Mouse (Mus musculus) stomach, postnatal 0 days (tissue): ENCODE measurements around the gene Trim33. TPM values are rescaled to one million over a fixed set of nuclear protein-coding genes. Genes with fewer than 3 reads are reported as not detected.

Experiments
- ATAC-seq: fragments of 200-750 bp; cut with Nextera tagmentation; 2 replicates; pipeline ENCODE4 v1.8.0; 2017; ENCODE audit not compliant: low FRiP score, low TSS enrichment
- DNase-seq: peaks from one replicate; pipeline ENCODE4 v3.0.0-alpha.2; 2016; ENCODE audit warnings: low spot score
- H3K27ac ChIP-seq: fragments of 300-500 bp; sonication (generic); replicated peaks from 2 replicates; pipeline ENCODE4 v1.5.1; 2014; ENCODE audit warnings: mild to moderate bottlenecking, control low read depth
- H3K27me3 ChIP-seq: fragments of 300-500 bp; sonication (generic); 2 replicates; pipeline ENCODE4 v1.6.1; 2014; ENCODE audit warnings: low read length; ENCODE audit not compliant: control insufficient read depth, insufficient read depth
- H3K36me3 ChIP-seq: fragments of 300-500 bp; sonication (generic); 2 replicates; pipeline ENCODE4 v1.6.1; 2014; ENCODE audit warnings: low read length, mixed read lengths; ENCODE audit not compliant: control insufficient read depth, insufficient read depth
- H3K4me1 ChIP-seq: fragments of 300-500 bp; sonication (generic); replicated peaks from 2 replicates; pipeline ENCODE4 v1.6.1; 2014; ENCODE audit warnings: antibody characterized with exemption; ENCODE audit not compliant: control insufficient read depth, insufficient read depth
- H3K4me2 ChIP-seq: fragments of 300-500 bp; sonication (generic); replicated peaks from 2 replicates; pipeline ENCODE4 v1.6.1; 2014; ENCODE audit warnings: low read depth, mild to moderate bottlenecking, control low read depth, moderate library complexity
- H3K4me3 ChIP-seq: fragments of 300-500 bp; sonication (generic); 2 replicates; pipeline ENCODE4 v1.5.1; 2014; ENCODE audit warnings: low read depth, low read length, control low read depth
- H3K9ac ChIP-seq: fragments of 300-500 bp; sonication (generic); 2 replicates; pipeline ENCODE4 v1.6.1; 2014; ENCODE audit warnings: mild to moderate bottlenecking, low read length, control low read depth, mixed read lengths
- H3K9me3 ChIP-seq: fragments of 300-500 bp; sonication (generic); 2 replicates; pipeline ENCODE4 v1.6.1; 2016; ENCODE audit warnings: low read length; ENCODE audit not compliant: control insufficient read depth
- CTCF ChIP-seq: IDR thresholded peaks from 2 replicates; pipeline ENCODE4 v1.5.1; 2016; ENCODE audit warnings: antibody characterized with exemption, low read depth, mild to moderate bottlenecking, moderate library complexity
- EP300 ChIP-seq: optimal IDR thresholded peaks from 2 replicates; pipeline ENCODE3; 2016; ENCODE audit warnings: antibody characterized with exemption
- WGBS: fragments of 180-500 bp; shearing (Covaris S2); extraction: QIAGEN DNeasy Blood & Tissue Kit; methylation state at CpG from one replicate; pipeline ENCODE4 v1.1.7; 2014; 5-methylcytosine and 5-hydroxymethylcytosine counted together
- polyA plus RNA-seq: library from polyadenylated mRNA; unstranded; fragments of >200 nt; fragmentation: Nextera tagmentation; extraction: Ambion mirVana; gene quantifications from 2 replicates; pipeline ENCODE4 v1.2.1, GENCODE M21; 2015

The Trim33 gene
- polyA plus RNA-seq, 1 experiment from 2014 or later = 7.3 TPM

- Histone ChIP-seq H3K9me3 (no peaks in the 10 kb centered on the region), H3K27ac (no peak overlapping the region), H3K4me3 (no peak overlapping the region), H3K4me2 (no peak overlapping the region), H3K4me1 (no peaks in the 10 kb centered on the region), H3K27me3 (no peaks in the 10 kb centered on the region), H3K9ac (no peak overlapping the region), H3K36me3 (no peaks in the 10 kb centered on the region)
- no peak for ATAC-seq
- WGBS = 69% methylated on average over 11 of the region's 11 CpGs
- DNase-seq = no peak
- TF ChIP-seq EP300 (no peak), CTCF (no peak)
These were observed 88.3 kb downstream of the Trim33 start for GRCm38 (mm10) chr3:103367176-103367970.

- 90% methylated on average over 3 of the region's 3 CpGs for WGBS
- H3K27ac ChIP-seq = no peak overlapping the region
- no peak for DNase-seq
- no peak overlapping the region for H3K9ac ChIP-seq
- TF ChIP-seq CTCF = no peak
- TF ChIP-seq EP300 = no peak
- H3K4me1 ChIP-seq = no peaks in the 10 kb centered on the region
- H3K27me3 ChIP-seq = no peaks in the 10 kb centered on the region
- no peak overlapping the region for H3K4me2 ChIP-seq
- no peaks in the 10 kb centered on the region for H3K9me3 ChIP-seq
- no peaks in the 10 kb centered on the region for H3K36me3 ChIP-seq
- no peak overlapping the region for H3K4me3 ChIP-seq
- no peak for ATAC-seq
These were observed 89.6 kb downstream of the Trim33 start for GRCm38 (mm10) chr3:103368731-103369130.

GRCm38 (mm10) chr3:103374028-103374427 is 94.9 kb downstream of the Trim33 start:
- TF ChIP-seq EP300 = no peak
- TF ChIP-seq CTCF = peak; percentile 81
- Histone ChIP-seq H3K27ac (no peak overlapping the region), H3K9me3 (no peaks in the 10 kb centered on the region), H3K27me3 (no peaks in the 10 kb centered on the region), H3K4me3 (no peak overlapping the region), H3K9ac (no peak overlapping the region), H3K4me1 (no peaks in the 10 kb centered on the region), H3K4me2 (no peak overlapping the region), H3K36me3 (no peaks in the 10 kb centered on the region)
- 33% methylated on average over 8 of the region's 8 CpGs for WGBS
- ATAC-seq (no peak), DNase-seq (peak; percentile 63)

- no peak overlapping the region for H3K9ac ChIP-seq
- no peak overlapping the region for H3K4me3 ChIP-seq
- no peaks in the 10 kb centered on the region for H3K27me3 ChIP-seq
- ATAC-seq = no peak
- TF ChIP-seq CTCF (no peak), EP300 (no peak)
- no peaks in the 10 kb centered on the region for H3K9me3 ChIP-seq
- no peaks in the 10 kb centered on the region for H3K36me3 ChIP-seq
- WGBS = 38% methylated on average over 14 of the region's 14 CpGs
- H3K4me2 ChIP-seq = no peak overlapping the region
- DNase-seq = peak; percentile 10
- H3K4me1 ChIP-seq = no peaks in the 10 kb centered on the region
- no peak overlapping the region for H3K27ac ChIP-seq
These were observed 96.2 kb downstream of the Trim33 start for GRCm38 (mm10) chr3:103375181-103375855.

DNA sequence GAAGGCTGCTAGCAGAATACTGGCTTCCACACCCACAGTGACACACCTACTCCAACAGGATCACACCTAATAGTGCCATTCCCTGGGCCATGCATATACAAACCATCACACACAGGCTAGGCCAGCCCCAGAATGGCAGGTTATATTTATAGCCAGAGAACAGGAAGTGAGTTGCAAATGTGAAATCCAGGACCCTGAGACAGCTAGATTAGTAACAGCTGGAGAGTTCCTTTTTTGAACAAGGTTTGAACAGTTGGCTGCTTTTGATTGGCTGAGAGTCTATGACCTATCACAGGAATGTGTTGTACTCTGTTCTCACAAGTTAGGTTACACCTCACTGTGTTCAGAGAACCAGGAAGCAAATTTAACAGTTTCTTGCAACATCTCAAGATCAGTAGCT is 98.9 kb downstream of the Trim33 start:
- no peaks in the 10 kb centered on the region for H3K9me3 ChIP-seq
- ATAC-seq = peak; percentile 66; the same call in 1 of the 2 replicates
- no peak overlapping the region for H3K4me2 ChIP-seq
- no peak overlapping the region for H3K4me3 ChIP-seq
- H3K4me1 ChIP-seq = no peaks in the 10 kb centered on the region
- no peak overlapping the region for H3K9ac ChIP-seq
- H3K27me3 ChIP-seq = no peaks in the 10 kb centered on the region
- H3K27ac ChIP-seq = no peak overlapping the region
- no peak for DNase-seq
- no peak for TF ChIP-seq CTCF
- TF ChIP-seq EP300 = no peak
- no peaks in the 10 kb centered on the region for H3K36me3 ChIP-seq

DNA sequence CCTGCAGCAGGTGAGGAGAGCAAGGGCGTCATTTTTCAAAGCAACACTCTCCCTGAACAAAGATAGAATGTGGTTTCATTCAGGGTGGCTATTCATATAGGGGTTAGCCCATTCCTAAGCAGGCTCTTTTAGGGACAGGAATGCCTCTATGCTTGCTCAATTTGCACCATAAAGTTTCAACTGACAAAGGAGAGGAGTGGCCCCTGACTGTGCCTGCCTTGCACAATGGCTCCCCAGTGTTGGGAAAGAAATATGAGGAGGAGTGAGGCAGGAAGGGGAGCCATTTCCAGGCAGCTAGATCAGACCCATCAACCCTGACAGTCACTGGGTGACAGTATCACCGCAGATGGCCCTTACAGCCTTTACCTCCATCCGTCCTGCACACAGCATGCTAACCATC is 100.3 kb downstream of the Trim33 start:
- H3K4me3 ChIP-seq = no peak overlapping the region
- no peaks in the 10 kb centered on the region for H3K4me1 ChIP-seq
- no peak overlapping the region for H3K4me2 ChIP-seq
- no peak for DNase-seq
- H3K36me3 ChIP-seq = no peaks in the 10 kb centered on the region
- no peak for ATAC-seq
- H3K27ac ChIP-seq = no peak overlapping the region
- TF ChIP-seq CTCF (no peak), EP300 (no peak)
- no peaks in the 10 kb centered on the region for H3K27me3 ChIP-seq
- no peaks in the 10 kb centered on the region for H3K9me3 ChIP-seq
- no peak overlapping the region for H3K9ac ChIP-seq
- 76% methylated on average over 3 of the region's 3 CpGs for WGBS
